Mouse (Mus musculus) adrenal gland, postnatal 10 days (tissue): Measurements from ENCODE around the gene Mapk9. TPM values are rescaled to one million over a fixed set of nuclear protein-coding genes. Genes with fewer than 3 reads are reported as not detected.

Source experiments
- DNase-seq: peaks from one replicate; pipeline ENCODE4 v3.0.0; 2021; ENCODE audit warnings: mixed read lengths
- microRNA-seq: library from miRNA; unstranded; fragments of <30 nt; microRNA quantifications from one replicate; pipeline ENCODE4 v1.2.0, GENCODE M21; 2021
- total RNA-seq, 2 experiments: library from RNA; stranded (reverse); gene quantifications; 2 replicates each; pipeline ENCODE4 v1.2.3; 2021

Mapk9 gene
- total RNA-seq, 2 experiments from 2014 or later: 56.4 to 67.8 TPM

- DNase-seq: no peak
These were observed 45.4 kb downstream of the Mapk9 start for GRCm38 (mm10) chr11:49891993-49892392.

GRCm38 (mm10) chr11:49893806-49894205, 47.3 kb downstream of the Mapk9 start:
- DNase-seq: no peak

GRCm38 (mm10) chr11:49895966-49896590, 49.5 kb downstream of the Mapk9 start:
- DNase-seq: no peak

- peak; percentile 49 for DNase-seq
These were observed 53.5 kb downstream of the Mapk9 start for GRCm38 (mm10) chr11:49900043-49900442.

GRCm38 (mm10) chr11:49900962-49901658, 54.6 kb downstream of the Mapk9 start:
- no peak for DNase-seq

- peak; percentile 88 for DNase-seq
These were observed 55.3 kb downstream of the Mapk9 start, which contains the start of gene Rasgef1c for GRCm38 (mm10) chr11:49901659-49902458. Gene Rasgef1c, plus strand, starts transcription at chr11:49901835.

- peak; percentile 86 for DNase-seq
These were observed 56.8 kb downstream of the Mapk9 start for GRCm38 (mm10) chr11:49903333-49903732.

GRCm38 (mm10) chr11:49918521-49919180, 72.1 kb downstream of the Mapk9 start:
- DNase-seq: no peak

GRCm38 (mm10) chr11:49919304-49919703, 72.8 kb downstream of the Mapk9 start:
- DNase-seq: no peak

- DNase-seq: no peak
These were observed 77.0 kb downstream of the Mapk9 start for GRCm38 (mm10) chr11:49923539-49923938.

- DNase-seq: no peak
These were observed 79.6 kb downstream of the Mapk9 start for GRCm38 (mm10) chr11:49926183-49926582.

- no peak for DNase-seq
These were observed 80.6 kb downstream of the Mapk9 start for GRCm38 (mm10) chr11:49927169-49927568.

- DNase-seq: no peak
These were observed 81.1 kb downstream of the Mapk9 start for GRCm38 (mm10) chr11:49927670-49928069.

- DNase-seq: peak; percentile 49
These were observed 84.6 kb downstream of the Mapk9 start for GRCm38 (mm10) chr11:49931037-49931625.

- DNase-seq: peak; percentile 30
These were observed 85.3 kb downstream of the Mapk9 start for GRCm38 (mm10) chr11:49931853-49932252.

- no peak for DNase-seq
These were observed 87.3 kb downstream of the Mapk9 start for GRCm38 (mm10) chr11:49933811-49934210.

GRCm38 (mm10) chr11:49934322-49934721, 87.8 kb downstream of the Mapk9 start:
- DNase-seq: no peak

Small RNA genes lying within 50 kb of the gene (microRNA-seq; reads per million reads assigned to microRNA genes)
- gene Gm23492: not detected

Other genes with a start within 250 kb of the Mapk9 start
- gene Flt4, start 237.5 kb upstream of the Mapk9 start, total RNA-seq: 10 to 100 TPM; 18.7 to 18.9 TPM
- not detected for gene Scgb3a1, start 183.1 kb upstream of the Mapk9 start, total RNA-seq
- 10 to 100 TPM; 51.1 to 61.2 TPM for gene Cnot6, start 134.0 kb upstream of the Mapk9 start, total RNA-seq
- gene Gfpt2, start 52.6 kb upstream of the Mapk9 start, total RNA-seq: 1 to 10 TPM; 5.8 to 5.9 TPM
- gene Rasgef1c, start 55.1 kb downstream of the Mapk9 start, total RNA-seq: 1 to 10 TPM; 1.4 to 1.8 TPM
- gene Rnf130, start 178.6 kb downstream of the Mapk9 start, total RNA-seq: 10 to 100 TPM; 64.9 to 69.6 TPM